Mouse (Mus musculus) stomach, embryonic 14.5 days (tissue): ENCODE measurements at regions not wholly inside any gene's neighbourhood (a gene's known extent, or its start where the extent isn't known, plus 50 kb on each side); places are given as distances from the start of the nearest gene placed in this dataset.
"Not testable (repeated sequence)": the region's sequence is repeated elsewhere in the genome, so short reads cannot be mapped to it uniquely, and the experiment has no call there.

ENCODE experiments used
- ATAC-seq: fragments of 200-750 bp; cut with Nextera tagmentation; 2 replicates; pipeline ENCODE4 v1.8.0; 2017; ENCODE audit warnings: low read depth, moderate TSS enrichment; ENCODE audit not compliant: insufficient number of reproducible peaks, insufficient read depth, low FRiP score
- H3K27ac ChIP-seq: fragments of 300-500 bp; sonication (generic); 2 replicates; pipeline ENCODE4 v1.5.1; 2014; ENCODE audit warnings: mild to moderate bottlenecking, low read length, moderate library complexity, mixed read lengths
- H3K27me3 ChIP-seq: fragments of 300-500 bp; sonication (generic); 2 replicates; pipeline ENCODE4 v1.6.1; 2014; ENCODE audit warnings: low read length, control low read depth, mixed read lengths; ENCODE audit not compliant: control insufficient read depth, insufficient read depth
- H3K36me3 ChIP-seq: fragments of 300-500 bp; sonication (generic); 2 replicates; pipeline ENCODE4 v1.6.1; 2014; ENCODE audit warnings: mild to moderate bottlenecking, control low read depth, low read length, moderate library complexity, mixed read lengths; ENCODE audit not compliant: control insufficient read depth, insufficient read depth
- H3K4me1 ChIP-seq: fragments of 300-500 bp; sonication (generic); 2 replicates; pipeline ENCODE4 v1.6.1; 2014; ENCODE audit warnings: low read length, control low read depth, mixed read lengths; ENCODE audit not compliant: control insufficient read depth, insufficient read depth
- H3K4me2 ChIP-seq: fragments of 300-500 bp; sonication (generic); replicated peaks from 2 replicates; pipeline ENCODE4 v1.6.1; 2014; ENCODE audit warnings: low read depth, low read length, control low read depth
- H3K4me3 ChIP-seq: fragments of 300-500 bp; sonication (generic); 2 replicates; pipeline ENCODE4 v1.5.1; 2014; ENCODE audit warnings: low read depth, low read length, control low read depth
- H3K9ac ChIP-seq: fragments of 300-500 bp; sonication (generic); replicated peaks from 2 replicates; pipeline ENCODE4 v1.6.1; 2014; ENCODE audit warnings: low read depth, mild to moderate bottlenecking, control low read depth, low read length, moderate library complexity, mixed read lengths
- H3K9me3 ChIP-seq: fragments of 300-500 bp; sonication (generic); 2 replicates; pipeline ENCODE4 v1.6.1; 2016; ENCODE audit warnings: low read depth, low read length, control low read depth; ENCODE audit not compliant: control insufficient read depth
- WGBS: fragments of 180-500 bp; shearing (Covaris S2); extraction: QIAGEN DNeasy Blood & Tissue Kit; methylation state at CpG from one replicate; pipeline ENCODE4 v1.1.7; 2014; 5-methylcytosine and 5-hydroxymethylcytosine counted together

GRCm38 (mm10) chr16:20990524-20990923 is 163.3 kb downstream of the Teddm3 start:
- no peaks in the 10 kb centered on the region for H3K27me3 ChIP-seq
- no peaks in the 10 kb centered on the region for H3K36me3 ChIP-seq
- H3K9ac ChIP-seq: no peak overlapping the region
- H3K4me2 ChIP-seq: no peak overlapping the region
- H3K4me1 ChIP-seq: no peaks in the 10 kb centered on the region
- H3K27ac ChIP-seq: no peak overlapping the region
- 83% methylated on average over 2 of the region's 2 CpGs for WGBS
- ATAC-seq: no peak
- H3K9me3 ChIP-seq: no peaks in the 10 kb centered on the region
- no peak overlapping the region for H3K4me3 ChIP-seq

GRCm38 (mm10) chr16:20975406-20975805 is 178.4 kb downstream of the Teddm3 start:
- ATAC-seq: no peak
- Histone ChIP-seq H3K4me1 (no peaks in the 10 kb centered on the region), H3K27me3 (no peaks in the 10 kb centered on the region), H3K9me3 (no peaks in the 10 kb centered on the region), H3K4me3 (no peak overlapping the region), H3K4me2 (no peak overlapping the region), H3K9ac (no peak overlapping the region), H3K27ac (no peak overlapping the region), H3K36me3 (no peaks in the 10 kb centered on the region)
- WGBS: 34% methylated on average over 2 of the region's 2 CpGs

GRCm38 (mm10) chr16:20972442-20972841 is 181.4 kb downstream of the Teddm3 start:
- Histone ChIP-seq H3K4me3 (no peak overlapping the region), H3K36me3 (no peaks in the 10 kb centered on the region), H3K9ac (no peak overlapping the region), H3K4me2 (no peak overlapping the region), H3K27me3 (no peaks in the 10 kb centered on the region), H3K9me3 (no peaks in the 10 kb centered on the region), H3K4me1 (no peaks in the 10 kb centered on the region), H3K27ac (no peak overlapping the region)
- no peak for ATAC-seq

- no peaks in the 10 kb centered on the region for H3K4me1 ChIP-seq
- H3K9me3 ChIP-seq: no peaks in the 10 kb centered on the region
- no peaks in the 10 kb centered on the region for H3K27me3 ChIP-seq
- no peak overlapping the region for H3K9ac ChIP-seq
- H3K27ac ChIP-seq: no peak overlapping the region
- no peak for ATAC-seq
- no peak overlapping the region for H3K4me2 ChIP-seq
- no peak overlapping the region for H3K4me3 ChIP-seq
- no peaks in the 10 kb centered on the region for H3K36me3 ChIP-seq
- WGBS: 41% methylated on average over 10 of the region's 10 CpGs
Measured at GRCm38 (mm10) chr16:20958905-20959304, 194.9 kb downstream of the Teddm3 start.

- ATAC-seq: no peak
- Histone ChIP-seq H3K9me3 (no peaks in the 10 kb centered on the region), H3K4me1 (no peaks in the 10 kb centered on the region), H3K36me3 (no peaks in the 10 kb centered on the region), H3K27ac (no peak overlapping the region), H3K4me2 (no peak overlapping the region), H3K9ac (no peak overlapping the region), H3K27me3 (no peaks in the 10 kb centered on the region), H3K4me3 (no peak overlapping the region)
- WGBS: 78% methylated on average over 1 of the region's 1 CpGs
Measured at GRCm38 (mm10) chr16:20936722-20937121, 202.4 kb upstream of the Thpo start.

GRCm38 (mm10) chr16:20934846-20935245 is 200.5 kb upstream of the Thpo start:
- not testable (repeated sequence) for H3K9ac ChIP-seq, H3K36me3 ChIP-seq, H3K4me3 ChIP-seq, H3K27me3 ChIP-seq, ATAC-seq, H3K4me1 ChIP-seq, H3K4me2 ChIP-seq, H3K27ac ChIP-seq, H3K9me3 ChIP-seq

- H3K9me3 ChIP-seq, ATAC-seq, H3K27me3 ChIP-seq, H3K4me3 ChIP-seq, H3K36me3 ChIP-seq, H3K4me1 ChIP-seq, H3K27ac ChIP-seq, H3K9ac ChIP-seq, H3K4me2 ChIP-seq: not testable (repeated sequence)
- 78% methylated on average over 5 of the region's 5 CpGs for WGBS
Measured at GRCm38 (mm10) chr16:20930003-20930402, 195.7 kb upstream of the Thpo start.

- H3K4me3 ChIP-seq, H3K9ac ChIP-seq, ATAC-seq, H3K4me1 ChIP-seq, H3K4me2 ChIP-seq, H3K9me3 ChIP-seq, H3K36me3 ChIP-seq, H3K27ac ChIP-seq, H3K27me3 ChIP-seq: not testable (repeated sequence)
Measured at GRCm38 (mm10) chr16:20925776-20926175, 191.5 kb upstream of the Thpo start.

- not testable (repeated sequence) for H3K4me3 ChIP-seq
Measured at GRCm38 (mm10) chr16:20910864-20911263, 176.6 kb upstream of the Thpo start.

More at GRCm38 (mm10) chr16:20910864-20911263, 176.6 kb upstream of the Thpo start:
- not testable (repeated sequence) for H3K4me1 ChIP-seq, H3K27me3 ChIP-seq, ATAC-seq, H3K4me2 ChIP-seq, H3K9ac ChIP-seq, H3K27ac ChIP-seq, H3K9me3 ChIP-seq, H3K36me3 ChIP-seq
- 73% methylated on average over 3 of the region's 3 CpGs for WGBS
